Mouse (Mus musculus) activated CD4-positive, CD25-positive, alpha-beta regulatory T cell, adult 4 months (primary cell): ENCODE data around the gene Dtx2. TPM values are rescaled to one million over a fixed set of nuclear protein-coding genes. Genes with fewer than 3 reads are reported as not detected.
"Not testable (repeated sequence)": the region's sequence is repeated elsewhere in the genome, so short reads cannot be mapped to it uniquely, and the experiment has no call there.

Experiments used
- ATAC-seq: one replicate; pipeline ENCODE4 v1.8.0; 2017
- polyA plus RNA-seq, 2 experiments: library from polyadenylated mRNA; unstranded; fragments of 100-300 nt; shearing (Covaris generic); gene quantifications; one replicate each; pipeline ENCODE4 v1.2.1; 2017

The Dtx2 gene
- polyA plus RNA-seq, 2 experiments from 2014 or later, result 10.6 to 13.8 TPM

DNA sequence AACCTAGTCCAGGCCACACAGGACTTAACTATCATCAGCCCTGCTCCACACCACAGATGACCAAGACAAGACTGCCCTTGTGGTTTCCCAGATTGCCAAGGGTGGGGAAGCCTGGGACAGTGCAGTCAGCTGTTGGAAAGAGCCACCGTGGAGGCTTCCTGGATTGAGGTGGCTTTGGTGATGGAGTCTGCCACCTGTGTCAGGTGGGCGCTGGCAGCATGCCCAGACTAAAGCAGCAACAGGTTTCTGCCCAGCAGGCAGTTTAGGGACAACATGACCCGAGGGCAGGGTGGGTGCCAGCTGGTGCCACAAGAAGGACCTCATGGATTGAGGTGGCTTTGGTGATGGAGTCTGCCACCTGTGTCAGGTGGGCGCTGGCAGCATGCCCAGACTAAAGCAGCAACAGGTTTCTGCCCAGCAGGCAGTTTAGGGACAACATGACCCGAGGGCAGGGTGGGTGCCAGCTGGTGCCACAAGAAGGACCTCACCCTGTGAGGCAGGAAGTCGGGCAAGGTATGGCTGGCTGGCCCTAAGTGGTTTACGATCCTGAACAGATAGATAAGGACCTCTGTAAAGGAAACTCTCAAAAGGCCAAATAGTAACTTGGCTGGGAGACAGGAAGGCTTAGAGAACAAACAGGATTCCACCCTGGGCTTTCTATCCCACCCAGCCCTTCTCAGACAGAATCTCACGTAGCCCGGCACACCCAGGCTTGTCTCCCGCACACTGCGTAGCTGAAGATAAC lies 72.0 kb downstream of the Dtx2 start:
- not testable (repeated sequence) for ATAC-seq

DNA sequence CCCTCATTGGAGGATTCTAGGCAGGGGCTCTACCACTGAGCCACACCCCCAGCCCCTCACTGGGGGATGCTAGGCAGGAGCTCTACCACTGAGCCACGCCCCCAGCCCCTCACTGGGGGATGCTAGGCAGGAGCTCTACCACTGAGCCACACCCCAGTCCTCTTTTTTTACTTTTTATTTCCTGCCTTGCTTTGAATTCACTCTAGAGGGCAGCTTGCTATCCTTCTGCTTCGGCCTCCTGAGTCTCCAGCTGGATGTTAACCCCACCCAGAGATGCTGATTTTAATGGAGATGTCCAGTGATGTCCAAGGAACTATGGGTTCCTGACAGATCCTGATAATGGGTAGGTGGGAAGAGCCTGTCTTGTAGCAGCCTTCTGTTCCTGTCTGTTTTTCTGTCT lies 74.8 kb downstream of the Dtx2 start:
- ATAC-seq, result no peak

DNA sequence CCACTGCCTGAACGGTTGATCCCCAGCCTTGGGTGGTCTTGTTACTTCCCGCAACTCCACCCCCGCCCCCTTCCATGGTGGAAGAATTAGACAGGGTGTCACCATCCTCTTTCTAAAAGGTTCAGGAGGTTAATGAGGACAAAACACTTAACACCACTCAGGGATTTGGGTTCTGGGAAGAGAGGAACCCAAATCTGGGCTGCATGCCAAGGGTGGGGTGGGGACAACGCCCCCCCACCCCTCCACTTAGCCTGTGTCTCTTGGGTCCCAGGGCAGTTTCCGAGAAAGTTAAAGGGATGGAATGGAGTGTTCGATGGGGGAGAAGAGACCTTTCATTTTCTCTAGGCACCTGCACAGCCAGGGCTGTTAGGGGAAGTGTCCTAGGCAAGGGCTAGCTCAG lies 78.5 kb downstream of the Dtx2 start:
- no peak for ATAC-seq

DNA sequence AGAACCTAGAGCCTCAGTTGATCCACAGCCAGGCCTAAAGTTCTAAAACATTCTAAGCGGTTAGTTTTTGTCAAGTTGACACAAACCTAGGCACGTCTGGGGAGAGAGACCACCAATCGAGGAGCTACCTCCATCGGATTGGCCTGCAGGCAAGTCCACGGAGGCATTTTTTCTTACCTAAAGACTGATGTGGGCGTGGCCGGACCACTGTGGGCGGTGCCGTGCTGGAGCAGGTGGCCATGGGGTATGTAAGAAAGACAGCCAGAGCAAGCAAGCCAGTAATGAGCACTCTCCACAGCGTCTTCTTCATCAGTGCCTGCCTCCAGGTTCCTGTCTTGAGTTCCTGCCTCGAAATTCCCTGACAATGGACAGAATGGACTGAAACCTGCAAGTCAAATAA lies 78.9 kb downstream of the Dtx2 start:
- no peak for ATAC-seq

DNA sequence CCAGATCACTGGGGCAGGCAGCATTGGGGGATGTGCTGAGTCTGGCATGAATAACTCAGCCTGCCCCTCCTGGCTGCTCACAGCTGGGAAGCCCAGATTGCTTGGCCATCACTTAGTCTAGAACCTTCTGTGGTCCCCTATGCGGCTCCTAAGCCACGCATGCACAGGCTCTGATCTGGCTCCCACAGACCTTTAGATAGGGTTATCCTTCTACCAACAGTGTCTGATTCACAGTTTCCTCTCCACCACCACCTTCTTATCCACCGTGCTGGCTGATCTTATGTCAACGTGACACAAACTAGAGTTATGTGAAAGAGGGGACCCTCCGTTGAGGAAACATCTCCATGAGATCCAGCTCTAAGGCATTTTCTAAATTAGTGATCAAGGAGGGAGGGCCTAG lies 80.5 kb downstream of the Dtx2 start:
- no peak for ATAC-seq

DNA sequence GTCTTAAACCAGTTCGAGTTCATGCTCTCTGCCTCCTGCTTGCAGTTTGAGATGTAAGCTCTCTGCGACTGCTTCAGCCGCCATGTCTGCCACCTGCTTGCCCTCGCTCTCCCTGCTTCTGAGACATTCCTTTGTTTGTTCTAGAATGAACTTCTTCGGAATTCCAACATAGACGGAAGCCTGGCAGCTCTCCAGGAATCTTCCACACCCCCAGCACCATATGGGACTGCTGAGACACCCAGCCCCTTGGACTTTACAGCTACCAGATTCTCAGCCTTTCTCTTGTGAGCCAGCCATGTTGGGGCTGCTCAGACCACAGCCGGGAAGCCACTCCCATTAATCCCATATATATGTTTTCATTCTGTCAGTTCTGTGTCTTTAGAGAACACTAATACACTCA lies 81.7 kb downstream of the Dtx2 start:
- no peak for ATAC-seq

DNA sequence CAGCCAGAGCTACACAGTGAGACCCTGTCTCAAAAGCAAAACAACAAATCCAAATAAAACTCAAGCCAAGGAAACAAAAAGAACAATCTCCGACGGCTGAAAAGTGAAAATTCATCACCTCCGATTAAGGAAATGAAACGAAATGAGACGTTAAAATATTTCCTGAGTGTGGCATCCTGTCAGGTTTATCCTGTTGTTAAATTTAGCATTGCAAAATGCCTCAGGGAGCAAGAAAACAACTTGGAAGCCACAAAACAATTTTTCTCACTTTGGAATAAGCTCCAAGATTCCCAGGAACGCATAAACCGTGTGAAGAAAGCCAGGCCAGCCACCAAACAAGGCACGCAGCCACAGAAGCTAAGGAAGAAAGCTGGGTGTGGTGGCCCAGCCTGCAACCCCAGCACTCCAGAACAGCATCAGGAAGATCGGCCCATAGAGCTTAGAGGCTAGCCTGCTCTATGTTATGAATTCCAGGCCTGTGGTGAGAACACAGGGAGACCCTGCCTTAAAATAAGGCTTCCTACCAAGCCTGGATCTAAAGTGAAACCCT lies 82.5 kb downstream of the Dtx2 start:
- ATAC-seq, result no peak

DNA sequence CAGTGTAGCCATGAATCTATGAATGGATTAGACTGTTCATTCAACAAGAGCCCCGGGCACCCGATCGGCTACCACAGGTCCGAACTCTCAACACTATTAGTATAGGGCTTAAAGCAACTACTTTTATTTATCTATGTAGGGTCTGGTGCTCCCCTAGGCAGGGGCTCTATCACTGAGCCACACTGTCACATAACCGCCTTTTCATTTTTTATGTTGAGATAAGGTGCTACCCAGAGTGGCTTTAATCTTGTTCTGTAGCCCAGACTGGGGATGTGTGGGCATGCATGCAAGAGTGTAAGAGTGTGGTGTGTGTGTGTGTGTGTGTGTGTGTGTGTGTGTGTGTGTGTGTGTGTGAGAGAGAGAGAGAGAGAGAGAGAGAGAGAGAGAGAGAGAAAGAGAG lies 83.5 kb downstream of the Dtx2 start:
- ATAC-seq, result no peak

DNA sequence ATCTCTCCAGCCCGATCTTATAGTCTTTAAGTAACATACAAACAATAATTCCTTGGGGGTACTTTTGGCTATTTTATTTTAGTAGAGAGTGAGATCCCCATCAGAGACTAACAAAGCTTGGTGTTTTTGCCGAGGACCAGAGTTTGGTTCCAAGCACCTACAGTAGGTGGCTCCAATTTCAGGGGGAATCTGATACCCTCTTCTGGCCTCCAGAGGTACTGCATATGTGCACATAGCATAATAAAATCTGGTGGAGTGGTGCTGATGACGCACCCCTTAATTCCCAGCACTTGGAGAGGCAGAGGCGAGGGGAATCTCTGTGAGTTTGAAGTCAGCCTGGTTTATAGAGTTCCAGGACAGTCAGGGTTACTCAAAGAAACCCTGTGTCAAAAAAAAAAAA lies 87.7 kb downstream of the Dtx2 start:
- ATAC-seq, result no peak

Other genes starting within 250 kb of the Dtx2 start
- under 1 TPM in 1 of 2 experiments, not detected in 1; 0.95 TPM for gene Styxl1, start 216.4 kb upstream of the Dtx2 start, polyA plus RNA-seq
- gene Mdh2, start 216.3 kb upstream of the Dtx2 start, polyA plus RNA-seq, result 100 to 1,000 TPM; 625 to 710 TPM
- gene Srrm3, start 187.9 kb upstream of the Dtx2 start, polyA plus RNA-seq, result not detected
- not detected for gene Hspb1, start 106.9 kb upstream of the Dtx2 start, polyA plus RNA-seq
- 10 to 100 TPM; 34.1 to 56.7 TPM for gene Ywhag, start 60.2 kb upstream of the Dtx2 start, polyA plus RNA-seq
- gene Ssc4d, start 20.3 kb upstream of the Dtx2 start, polyA plus RNA-seq, result 1 to 10 TPM; 1.7 to 2.4 TPM
- not detected for gene Zp3, start 14.7 kb upstream of the Dtx2 start, polyA plus RNA-seq
- not detected for gene Upk3b, start 43.7 kb downstream of the Dtx2 start, polyA plus RNA-seq
- gene Upk3bl, start 59.7 kb downstream of the Dtx2 start, polyA plus RNA-seq, result not detected
- gene Rasa4, start 89.1 kb downstream of the Dtx2 start, polyA plus RNA-seq, result 1 to 10 TPM; 1.8 to 2.2 TPM
- 100 to 1,000 TPM; 124 to 138 TPM for gene Polr2j, start 121.8 kb downstream of the Dtx2 start, polyA plus RNA-seq
- 10 to 100 TPM; 31.7 to 35.3 TPM for gene Lrwd1, start 141.3 kb downstream of the Dtx2 start, polyA plus RNA-seq
- gene Alkbh4, start 141.3 kb downstream of the Dtx2 start, polyA plus RNA-seq, result 10 to 100 TPM; 49.3 to 56.2 TPM
- gene Orai2, start 175.9 kb downstream of the Dtx2 start, polyA plus RNA-seq, result 10 to 100 TPM; 62.2 to 74.1 TPM
- 10 to 100 TPM; 45.0 to 50.4 TPM for gene Prkrip1, start 204.2 kb downstream of the Dtx2 start, polyA plus RNA-seq